Mouse (Mus musculus): Measurements from ENCODE around the gene Zfp362. TPM values are rescaled to one million over a fixed set of nuclear protein-coding genes. Genes with fewer than 3 reads are reported as not detected.

Gene Zfp362
- total RNA-seq, 2 experiments from 2014 or later, result 33.7 to 36.5 TPM

- DNase-seq, result peak; percentile 43
These were observed 76.2 kb downstream of the Zfp362 start for GRCm38 (mm10) chr4:128729709-128730037.

GRCm38 (mm10) chr4:128729033-128729708, 76.7 kb downstream of the Zfp362 start:
- no peak for DNase-seq

- no peak for DNase-seq
These were observed 77.4 kb downstream of the Zfp362 start for GRCm38 (mm10) chr4:128728431-128728851.

GRCm38 (mm10) chr4:128727721-128728430, 78.0 kb downstream of the Zfp362 start:
- peak; percentile 79 for DNase-seq

GRCm38 (mm10) chr4:128727019-128727720, 78.7 kb downstream of the Zfp362 start:
- peak; percentile 92 for DNase-seq

- DNase-seq, result peak; percentile 26
These were observed 81.8 kb downstream of the Zfp362 start for GRCm38 (mm10) chr4:128724059-128724458.

- DNase-seq, result no peak
These were observed 82.4 kb downstream of the Zfp362 start for GRCm38 (mm10) chr4:128723431-128723830.

Other genes with a start within 250 kb of the Zfp362 start
- gene Zscan20, start 195.9 kb downstream of the Zfp362 start, total RNA-seq (2021), result 1 to 10 TPM; 4.3 to 5.6 TPM
- under 1 TPM; 0.63 to 0.76 TPM for gene Tlr12, start 187.4 kb downstream of the Zfp362 start, total RNA-seq (2021)
- gene Phc2, start 151.3 kb downstream of the Zfp362 start, total RNA-seq (2021), result 10 to 100 TPM; 76.2 to 77.8 TPM
- under 1 TPM; 0.12 TPM for gene A3galt2, start 50.7 kb downstream of the Zfp362 start, total RNA-seq (2021)
- 10 to 100 TPM; 10.6 to 11.5 TPM for gene Trim62, start 77.5 kb upstream of the Zfp362 start, total RNA-seq (2021)
- gene Azin2, start 156.4 kb upstream of the Zfp362 start, total RNA-seq (2021), result 10 to 100 TPM; 32.5 to 32.9 TPM
- 100 to 1,000 TPM; 244 to 274 TPM for gene Ak2, start 185.9 kb upstream of the Zfp362 start, total RNA-seq (2021)

Data from adrenal gland, postnatal 10 days (tissue).